Mouse (Mus musculus): Measurements from ENCODE around the gene Yaf2.
"Not testable (repeated sequence)": the region's sequence is repeated elsewhere in the genome, so short reads cannot be mapped to it uniquely, and the experiment has no call there.

The Yaf2 gene

GRCm38 (mm10) chr15:93336925-93337761 is at the start of gene Yaf2:
Yaf2 (minus strand) TSS chr15:93336935.
- peak; percentile 83 to 91 for DNase-seq

- no peak for DNase-seq
Measured at GRCm38 (mm10) chr15:93381337-93381736, 44.6 kb upstream of the Yaf2 start.

- no peak for DNase-seq
Measured at GRCm38 (mm10) chr15:93379177-93379576, 42.4 kb upstream of the Yaf2 start.

- DNase-seq: no peak
Measured at GRCm38 (mm10) chr15:93375696-93376095, 39.0 kb upstream of the Yaf2 start.

GRCm38 (mm10) chr15:93372525-93373119 is 35.9 kb upstream of the Yaf2 start:
- not testable (repeated sequence) for DNase-seq

- DNase-seq: no peak
Measured at GRCm38 (mm10) chr15:93371838-93372237, 35.1 kb upstream of the Yaf2 start.

- no peak for DNase-seq
Measured at GRCm38 (mm10) chr15:93368558-93368957, 31.8 kb upstream of the Yaf2 start.

GRCm38 (mm10) chr15:93365561-93365960 is 28.8 kb upstream of the Yaf2 start:
- no peak for DNase-seq

GRCm38 (mm10) chr15:93358346-93359095 is 21.8 kb upstream of the Yaf2 start:
- no peak for DNase-seq

- DNase-seq: no peak
Measured at GRCm38 (mm10) chr15:93340630-93341379, 4.1 kb upstream of the Yaf2 start.

- DNase-seq: no peak
Measured at GRCm38 (mm10) chr15:93336658-93336924, 144 bp downstream of the Yaf2 start.

- DNase-seq: peak; percentile 64 to 69
Measured at GRCm38 (mm10) chr15:93335821-93336657, 696 bp downstream of the Yaf2 start.

- peak in 1 of 2 experiments; percentile 25 for DNase-seq
Measured at GRCm38 (mm10) chr15:93331256-93331655, 5.5 kb downstream of the Yaf2 start.

GRCm38 (mm10) chr15:93327235-93327634 is 9.5 kb downstream of the Yaf2 start:
- DNase-seq: peak in 1 of 2 experiments; percentile 14

- DNase-seq: peak; percentile 22 to 26
Measured at GRCm38 (mm10) chr15:93326651-93327050, 10.1 kb downstream of the Yaf2 start.

- no peak for DNase-seq
Measured at GRCm38 (mm10) chr15:93325360-93325759, 11.4 kb downstream of the Yaf2 start.

GRCm38 (mm10) chr15:93318781-93319180 is 18.0 kb downstream of the Yaf2 start:
- no peak for DNase-seq

- DNase-seq: not testable (repeated sequence)
Measured at GRCm38 (mm10) chr15:93310304-93310703, 26.4 kb downstream of the Yaf2 start.

- no peak for DNase-seq
Measured at GRCm38 (mm10) chr15:93298197-93298596, 38.5 kb downstream of the Yaf2 start.

GRCm38 (mm10) chr15:93294483-93294882 is 42.3 kb downstream of the Yaf2 start:
- no peak for DNase-seq

GRCm38 (mm10) chr15:93288321-93288720 is 48.4 kb downstream of the Yaf2 start:
- no peak for DNase-seq

GRCm38 (mm10) chr15:93287628-93288027 is 49.1 kb downstream of the Yaf2 start:
- no peak for DNase-seq

Measured in cerebellum, postnatal 25 days (tissue).